Mouse (Mus musculus) neural tube, embryonic 12.5 days (tissue): ENCODE data around the gene Kit. TPM values are rescaled to one million over a fixed set of nuclear protein-coding genes. Genes with fewer than 3 reads are reported as not detected.
A peak's percentile ranks its signal among the peaks of the same experiment; 100 is the strongest.

ENCODE experiments used
- ATAC-seq: fragments of 200-750 bp; cut with Nextera tagmentation; 2 replicates; pipeline ENCODE4 v1.8.0; 2017; ENCODE audit warnings: low read depth, mild to moderate bottlenecking, moderate TSS enrichment, moderate library complexity; ENCODE audit not compliant: low FRiP score
- H3K27ac ChIP-seq: fragments of 300-500 bp; sonication (generic); 2 replicates; pipeline ENCODE4 v1.5.1; 2016
- H3K27me3 ChIP-seq: fragments of 300-500 bp; sonication (generic); replicated peaks from 2 replicates; pipeline ENCODE4 v1.6.1; 2016; ENCODE audit warnings: mild to moderate bottlenecking
- H3K36me3 ChIP-seq: fragments of 300-500 bp; sonication (generic); 2 replicates; pipeline ENCODE4 v1.6.1; 2016; ENCODE audit warnings: mild to moderate bottlenecking
- H3K4me1 ChIP-seq: fragments of 300-500 bp; sonication (generic); 2 replicates; pipeline ENCODE4 v1.6.1; 2016
- H3K4me2 ChIP-seq: fragments of 300-500 bp; sonication (generic); replicated peaks from 2 replicates; pipeline ENCODE4 v1.6.1; 2016; ENCODE audit warnings: mild to moderate bottlenecking
- H3K4me3 ChIP-seq: fragments of 300-500 bp; sonication (generic); 2 replicates; pipeline ENCODE4 v1.5.1; 2016
- H3K9ac ChIP-seq: fragments of 300-500 bp; sonication (generic); 2 replicates; pipeline ENCODE4 v1.6.1; 2016; ENCODE audit warnings: mild to moderate bottlenecking
- H3K9me3 ChIP-seq: fragments of 300-500 bp; sonication (generic); 2 replicates; pipeline ENCODE4 v1.6.1; 2016; ENCODE audit warnings: mild to moderate bottlenecking
- WGBS: fragments of 180-500 bp; shearing (Covaris S2); methylation state at CpG from one replicate; pipeline ENCODE4 v1.1.7; 2016; 5-methylcytosine and 5-hydroxymethylcytosine counted together
- polyA plus RNA-seq: library from polyadenylated mRNA; unstranded; fragments of >200 nt; fragmentation: Nextera tagmentation; extraction: Ambion mirVana; gene quantifications from 2 replicates; pipeline ENCODE4 v1.2.1, GENCODE M21; 2016

The Kit gene
- polyA plus RNA-seq, 1 experiment from 2014 or later = 34.3 TPM

DNA sequence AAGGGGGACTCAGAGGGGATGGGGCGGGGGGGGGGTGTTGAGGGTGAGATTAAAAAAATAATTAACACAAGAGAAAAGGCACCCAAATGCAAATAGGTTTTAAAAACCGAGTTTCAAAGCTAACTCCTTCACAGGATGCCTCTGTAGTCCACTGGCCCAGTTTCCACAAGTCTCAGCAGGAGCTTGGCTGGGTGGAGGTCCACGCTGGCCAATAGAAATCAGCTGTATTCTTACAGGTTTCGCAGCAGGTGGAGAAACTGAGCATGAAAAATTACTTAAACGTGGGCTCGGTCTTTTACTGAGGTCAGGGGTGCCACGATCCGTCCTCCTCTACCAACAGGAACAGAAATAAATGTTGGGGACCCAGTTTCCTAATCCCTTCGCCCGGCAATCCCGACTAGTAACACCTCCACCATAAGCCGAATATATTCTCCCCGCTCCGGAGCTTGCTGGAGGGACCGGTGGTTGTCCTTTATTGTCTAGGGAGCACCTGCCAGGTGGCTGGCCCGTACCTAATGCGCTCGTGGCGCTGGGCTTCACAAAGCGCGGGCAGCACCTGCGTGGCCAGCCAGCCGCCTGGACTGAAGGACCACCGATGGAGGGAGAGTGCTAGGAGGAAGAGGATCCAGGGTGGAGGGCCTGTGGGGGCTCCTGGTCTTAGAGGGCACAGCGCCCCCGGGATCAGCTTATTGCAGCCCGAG lies 415 bp upstream of the Kit start:
- peak overlapping the region; percentile 96 for H3K4me2 ChIP-seq
- WGBS = 3% methylated on average over 27 of the region's 27 CpGs
- H3K27me3 ChIP-seq = no peaks in the 10 kb centered on the region
- H3K27ac ChIP-seq = 0 out of 2 replicates have a peak overlapping the region, but pooled peaks have one; percentile 17
- no peaks in the 10 kb centered on the region for H3K36me3 ChIP-seq
- ATAC-seq = no peak
- H3K9me3 ChIP-seq = no peaks in the 10 kb centered on the region
- peak overlapping the region; percentile 70 for H3K4me3 ChIP-seq
- peak overlapping the region; percentile 83 for H3K9ac ChIP-seq
- peaks cover 15% of the 10 kb centered on the region for H3K4me1 ChIP-seq

DNA sequence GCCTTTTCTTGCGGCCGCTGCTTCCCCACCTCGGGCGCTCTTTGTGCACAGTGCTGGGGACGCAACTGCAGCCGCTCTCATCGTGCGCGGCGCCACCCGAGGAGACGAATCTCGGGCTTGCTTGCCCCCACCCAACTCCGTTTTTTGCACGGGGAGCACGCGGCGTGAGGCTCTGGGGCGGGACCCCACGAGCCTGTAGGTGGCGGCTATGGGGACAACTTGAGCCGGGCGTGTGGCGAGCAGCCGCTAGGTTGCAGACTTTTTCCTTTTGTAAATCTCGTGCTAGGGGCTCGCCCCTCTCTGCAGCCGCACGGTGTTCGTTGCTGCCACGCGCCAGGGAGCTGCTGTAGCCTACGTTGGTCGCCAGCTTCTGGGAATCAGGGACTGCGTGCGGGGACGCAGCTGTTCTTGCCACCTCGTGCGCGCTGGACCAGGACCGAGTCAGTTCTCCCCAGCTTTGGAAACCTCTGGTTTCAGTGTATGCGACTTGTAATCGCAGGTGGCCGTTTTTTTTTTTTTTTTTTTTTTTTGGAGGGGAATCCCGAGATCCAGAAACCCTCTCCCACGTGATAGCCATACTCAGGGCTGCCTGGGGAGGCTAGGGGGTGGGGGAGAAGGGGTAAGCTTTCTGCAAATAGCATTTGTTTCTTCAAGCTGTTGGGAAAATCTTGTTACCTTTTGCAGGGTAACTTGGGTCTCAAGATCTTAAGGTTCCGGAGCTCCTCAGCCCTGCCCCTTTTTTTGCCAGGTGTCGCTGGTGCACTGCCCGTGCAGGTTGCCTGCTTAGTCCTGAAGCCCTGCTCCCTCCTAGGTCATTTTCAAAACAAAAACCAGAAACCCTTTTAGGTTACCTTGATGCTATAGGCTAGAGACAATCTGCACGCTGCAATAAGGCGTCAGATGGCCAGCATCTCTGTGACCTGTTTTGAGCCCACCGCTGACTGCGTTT lies 1.1 kb downstream of the Kit start:
- Histone ChIP-seq H3K4me2 (peak overlapping the region; percentile 96), H3K4me3 (peak overlapping the region; percentile 70), H3K9ac (peak overlapping the region; percentile 83), H3K4me1 (peaks cover 15% of the 10 kb centered on the region), H3K9me3 (no peaks in the 10 kb centered on the region), H3K27ac (no peak overlapping the region; the same call in 1 of the 2 replicates), H3K27me3 (no peaks in the 10 kb centered on the region), H3K36me3 (no peaks in the 10 kb centered on the region)
- peak; percentile 75 for ATAC-seq
- under 1% methylated on average over 53 of the region's 53 CpGs for WGBS

DNA sequence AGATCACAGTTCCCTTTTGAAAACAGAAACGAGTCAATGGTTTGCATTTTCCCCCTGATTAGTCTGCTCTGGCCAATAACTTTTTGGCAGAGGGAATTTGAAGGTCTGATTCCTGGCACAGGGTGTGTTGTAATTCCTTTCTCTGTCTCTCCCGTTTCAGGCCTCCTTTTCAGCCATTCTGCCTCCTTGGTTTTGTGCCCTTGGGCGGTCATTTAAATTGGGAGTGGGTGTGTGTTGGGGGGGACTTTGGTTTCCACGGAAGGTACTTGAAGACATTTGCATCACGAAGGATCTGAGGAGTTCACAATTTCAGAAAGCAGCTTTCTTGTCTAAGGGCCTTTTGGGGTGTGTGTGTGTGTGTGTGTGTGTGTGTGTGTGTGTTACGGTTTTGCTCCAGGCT lies 2.0 kb downstream of the Kit start:
- Histone ChIP-seq H3K9ac (0 out of 2 replicates have a peak overlapping the region, but pooled peaks have one; percentile 83), H3K36me3 (no peaks in the 10 kb centered on the region), H3K4me1 (peaks cover 15% of the 10 kb centered on the region), H3K4me3 (peak overlapping the region; percentile 70; the same call in 1 of the 2 replicates), H3K27me3 (no peaks in the 10 kb centered on the region), H3K4me2 (peak overlapping the region; percentile 96), H3K9me3 (no peaks in the 10 kb centered on the region), H3K27ac (no peak overlapping the region)
- 30% methylated on average over 6 of the region's 6 CpGs for WGBS
- ATAC-seq = no peak

DNA sequence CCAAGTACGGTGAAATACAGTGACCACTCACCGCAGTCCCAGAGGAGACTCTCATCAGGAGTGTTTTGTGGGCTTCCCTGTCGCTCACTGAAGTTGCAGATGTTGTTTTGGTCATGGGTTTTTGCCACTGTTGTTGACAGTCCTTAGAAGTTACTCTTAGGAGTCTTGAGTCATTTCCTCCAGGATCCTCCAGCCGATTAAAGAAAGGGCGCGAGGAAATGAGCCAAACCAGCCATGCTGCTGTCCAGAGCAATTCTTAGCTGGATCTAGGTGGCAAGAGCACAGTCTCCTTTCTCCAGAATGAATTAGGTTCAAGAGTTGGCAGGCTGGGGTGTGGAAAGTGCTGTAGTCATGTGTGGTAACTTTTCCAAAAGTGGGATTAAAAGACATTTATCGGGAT lies 3.4 kb downstream of the Kit start:
- Histone ChIP-seq H3K9me3 (no peaks in the 10 kb centered on the region), H3K9ac (no peak overlapping the region), H3K4me2 (peak overlapping the region; percentile 96; the same call in 1 of the 2 replicates), H3K27me3 (no peaks in the 10 kb centered on the region), H3K27ac (no peak overlapping the region), H3K4me3 (no peak overlapping the region), H3K4me1 (peaks cover 15% of the 10 kb centered on the region), H3K36me3 (no peaks in the 10 kb centered on the region)
- no peak for ATAC-seq
- 73% methylated on average over 7 of the region's 7 CpGs for WGBS

DNA sequence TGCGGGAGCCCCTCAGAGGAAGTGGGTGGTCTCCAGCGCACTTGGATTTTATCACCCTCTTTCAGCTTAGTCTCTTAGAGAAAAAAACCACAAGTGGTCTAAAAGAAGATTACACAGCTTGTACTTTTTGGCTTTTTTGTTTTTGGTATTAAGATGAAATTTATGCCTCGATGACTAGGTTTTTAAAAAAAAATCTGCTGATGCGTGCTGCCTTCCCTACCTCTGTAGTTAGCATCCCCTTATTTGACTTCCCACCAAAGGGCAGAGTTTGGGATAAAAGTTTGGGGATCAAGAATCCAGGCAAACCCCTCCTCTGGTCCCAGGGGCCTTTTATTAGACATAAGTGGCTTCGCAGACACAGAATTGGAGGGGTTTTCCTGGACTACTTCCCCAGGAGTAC lies 4.5 kb downstream of the Kit start:
- peaks cover 15% of the 10 kb centered on the region for H3K4me1 ChIP-seq
- no peaks in the 10 kb centered on the region for H3K9me3 ChIP-seq
- H3K27ac ChIP-seq = no peak overlapping the region
- H3K36me3 ChIP-seq = no peaks in the 10 kb centered on the region
- no peak for ATAC-seq
- 85% methylated on average over 5 of the region's 5 CpGs for WGBS
- no peak overlapping the region for H3K4me3 ChIP-seq
- H3K9ac ChIP-seq = no peak overlapping the region
- no peaks in the 10 kb centered on the region for H3K27me3 ChIP-seq
- no peak overlapping the region for H3K4me2 ChIP-seq

DNA sequence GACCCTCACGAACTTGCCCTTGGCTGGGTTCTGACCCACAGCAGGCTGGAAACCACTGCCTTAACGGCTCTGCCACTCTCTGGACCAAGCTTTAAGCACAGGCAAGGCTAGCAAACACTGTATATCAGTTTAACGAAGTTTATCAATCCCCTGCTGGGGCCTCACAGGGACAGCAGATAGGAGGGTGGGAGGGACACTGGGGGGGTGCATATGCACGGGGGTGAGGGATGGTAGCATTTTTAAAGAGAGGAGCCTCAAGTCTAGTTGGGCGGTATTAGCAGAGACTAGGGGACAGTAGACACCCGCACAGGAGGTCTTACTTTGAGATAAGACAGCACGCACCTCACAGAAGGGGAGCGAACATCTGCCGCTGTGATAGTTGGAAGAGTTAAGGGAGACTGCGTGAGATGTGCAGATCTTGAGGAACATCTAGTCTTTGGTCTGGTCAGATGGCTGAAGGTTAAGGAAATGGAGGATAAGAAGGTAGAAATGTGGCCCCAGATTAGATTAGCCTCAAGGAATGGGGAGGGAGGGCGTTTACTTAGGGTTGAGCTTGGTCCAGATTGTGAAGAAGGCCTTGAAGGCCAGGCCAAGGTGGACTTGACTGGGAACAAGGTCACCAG lies 5.0 kb downstream of the Kit start:
- no peak overlapping the region for H3K4me2 ChIP-seq
- WGBS = 84% methylated on average over 11 of the region's 11 CpGs
- no peak for ATAC-seq

DNA sequence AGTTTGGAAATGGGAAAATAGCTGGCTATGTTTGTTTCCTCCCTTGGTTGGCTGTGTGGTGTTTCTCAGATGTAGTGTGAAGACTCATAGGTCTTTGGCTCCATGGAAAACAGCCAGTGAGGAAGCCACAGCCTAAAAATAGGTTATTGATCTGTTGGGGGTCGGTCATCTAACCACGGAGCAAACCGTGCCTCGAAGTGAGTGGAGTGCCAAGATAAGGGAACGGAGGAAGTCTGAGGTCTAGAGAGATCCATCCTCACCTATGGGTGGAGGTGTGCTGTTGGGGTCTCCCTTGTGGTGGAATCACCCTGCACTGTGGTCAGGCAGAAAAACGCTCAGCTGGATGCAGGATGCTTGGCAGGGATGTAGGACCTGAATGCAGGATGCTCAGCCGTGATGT lies 7.2 kb downstream of the Kit start:
- Histone ChIP-seq H3K27me3 (no peaks in the 10 kb centered on the region), H3K27ac (no peak overlapping the region), H3K4me2 (no peak overlapping the region), H3K4me3 (no peak overlapping the region), H3K4me1 (0 out of 2 replicates have a peak, but pooled peaks cover 7% of the 10 kb centered on the region), H3K9me3 (no peaks in the 10 kb centered on the region), H3K9ac (no peak overlapping the region), H3K36me3 (no peaks in the 10 kb centered on the region; the same call in 1 of the 2 replicates)
- ATAC-seq = no peak
- 96% methylated on average over 7 of the region's 7 CpGs for WGBS

More for the DNA sequence above, 5.0 kb downstream of the Kit start:
- Histone ChIP-seq H3K9ac (no peak overlapping the region), H3K36me3 (no peaks in the 10 kb centered on the region), H3K9me3 (no peaks in the 10 kb centered on the region), H3K27me3 (no peaks in the 10 kb centered on the region), H3K4me1 (peaks cover 15% of the 10 kb centered on the region), H3K4me3 (no peak overlapping the region), H3K27ac (no peak overlapping the region)

DNA sequence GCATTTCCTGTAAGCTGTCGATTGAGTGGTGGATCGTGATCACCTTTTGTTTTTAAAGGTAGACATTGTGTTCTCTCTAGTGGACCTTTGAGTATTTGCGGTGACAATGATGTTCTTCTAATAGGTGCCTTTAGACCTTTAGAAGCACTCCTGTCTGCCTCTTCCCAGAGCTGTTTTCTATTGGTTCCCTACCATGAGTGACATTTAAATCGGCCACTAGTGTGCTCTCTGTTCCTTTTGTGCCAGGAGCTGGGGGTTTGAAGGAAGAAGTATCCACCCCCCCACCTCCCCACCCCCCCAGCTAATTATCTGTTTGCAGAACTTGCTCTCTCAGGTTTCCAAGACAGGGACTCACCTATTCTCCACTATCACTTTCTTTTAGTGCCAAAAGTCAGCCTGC lies 13.1 kb downstream of the Kit start:
- no peak overlapping the region for H3K27ac ChIP-seq
- H3K36me3 ChIP-seq = no peaks in the 10 kb centered on the region; the same call in 1 of the 2 replicates
- no peak overlapping the region for H3K4me3 ChIP-seq
- H3K4me1 ChIP-seq = no peaks in the 10 kb centered on the region
- H3K27me3 ChIP-seq = no peaks in the 10 kb centered on the region
- H3K9ac ChIP-seq = no peak overlapping the region
- no peaks in the 10 kb centered on the region for H3K9me3 ChIP-seq
- H3K4me2 ChIP-seq = no peak overlapping the region
- WGBS = 96% methylated on average over 4 of the region's 4 CpGs
- no peak for ATAC-seq

DNA sequence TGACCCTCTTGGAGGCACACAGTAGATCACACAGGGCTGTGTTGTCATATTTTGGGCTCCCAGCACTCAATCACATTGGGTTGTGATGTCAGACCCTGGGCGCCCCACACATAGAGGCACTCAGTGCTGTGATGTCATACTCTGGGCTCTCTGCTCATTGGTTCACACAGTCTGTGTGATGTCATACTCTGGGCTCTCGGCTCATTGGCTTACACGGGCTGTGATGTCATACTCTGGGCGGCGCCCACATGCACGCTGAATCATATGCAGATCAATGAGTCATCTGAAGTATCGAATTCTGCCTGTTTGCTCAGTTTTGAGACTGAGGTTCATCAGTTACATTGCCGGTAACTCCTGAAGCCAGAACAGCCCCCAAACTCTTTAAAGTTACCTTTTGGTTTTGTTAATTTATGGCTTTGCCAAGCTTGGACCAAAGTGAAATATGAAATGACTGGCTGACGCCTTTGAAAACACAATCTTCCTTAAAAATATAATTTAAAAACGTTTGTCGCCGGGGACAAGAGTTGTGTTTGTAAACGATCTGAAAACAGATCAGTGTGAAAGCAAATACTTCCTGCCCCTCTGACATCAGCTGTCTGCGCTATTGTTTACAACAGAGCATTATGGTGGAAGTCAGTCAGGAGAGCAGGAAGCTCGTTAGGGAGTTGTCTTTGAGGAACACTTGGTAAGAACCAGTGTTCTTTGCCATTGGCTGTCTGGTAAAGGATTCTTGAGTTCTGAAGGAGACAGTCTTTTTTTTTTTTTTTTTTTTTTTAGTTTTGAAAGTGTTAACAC lies 15.0 kb downstream of the Kit start:
- Histone ChIP-seq H3K27me3 (no peaks in the 10 kb centered on the region), H3K4me2 (no peak overlapping the region), H3K36me3 (no peaks in the 10 kb centered on the region; the same call in 1 of the 2 replicates), H3K27ac (no peak overlapping the region), H3K4me1 (no peaks in the 10 kb centered on the region), H3K4me3 (no peak overlapping the region), H3K9me3 (no peaks in the 10 kb centered on the region), H3K9ac (no peak overlapping the region)
- ATAC-seq = no peak
- 85% methylated on average over 15 of the region's 15 CpGs for WGBS

DNA sequence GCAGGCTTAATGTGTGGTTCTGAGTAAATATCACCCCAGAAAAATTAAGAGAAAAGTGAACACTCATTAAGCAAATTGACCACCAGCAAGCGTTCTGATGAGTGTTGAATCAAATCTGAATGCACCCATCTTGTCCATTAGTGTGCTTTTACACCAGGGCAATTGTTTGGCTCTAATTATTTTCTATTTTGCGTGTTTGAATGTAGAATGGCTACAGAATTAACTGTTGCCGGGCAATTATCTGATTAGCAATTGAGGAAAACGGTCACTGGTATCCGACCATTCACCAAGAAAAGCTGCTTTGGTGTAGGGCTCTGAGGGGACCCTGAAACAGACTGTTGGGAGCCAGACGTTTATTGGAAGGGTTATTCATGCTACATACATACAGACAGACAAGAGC lies 16.2 kb downstream of the Kit start:
- H3K4me1 ChIP-seq = peaks cover under 1% of the 10 kb centered on the region; the same call in 1 of the 2 replicates
- H3K27me3 ChIP-seq = no peaks in the 10 kb centered on the region
- ATAC-seq = no peak
- H3K27ac ChIP-seq = no peak overlapping the region
- no peak overlapping the region for H3K4me3 ChIP-seq
- WGBS = 45% methylated on average over 6 of the region's 6 CpGs
- no peak overlapping the region for H3K9ac ChIP-seq
- H3K9me3 ChIP-seq = no peaks in the 10 kb centered on the region
- H3K4me2 ChIP-seq = no peak overlapping the region
- no peaks in the 10 kb centered on the region; the same call in 1 of the 2 replicates for H3K36me3 ChIP-seq

DNA sequence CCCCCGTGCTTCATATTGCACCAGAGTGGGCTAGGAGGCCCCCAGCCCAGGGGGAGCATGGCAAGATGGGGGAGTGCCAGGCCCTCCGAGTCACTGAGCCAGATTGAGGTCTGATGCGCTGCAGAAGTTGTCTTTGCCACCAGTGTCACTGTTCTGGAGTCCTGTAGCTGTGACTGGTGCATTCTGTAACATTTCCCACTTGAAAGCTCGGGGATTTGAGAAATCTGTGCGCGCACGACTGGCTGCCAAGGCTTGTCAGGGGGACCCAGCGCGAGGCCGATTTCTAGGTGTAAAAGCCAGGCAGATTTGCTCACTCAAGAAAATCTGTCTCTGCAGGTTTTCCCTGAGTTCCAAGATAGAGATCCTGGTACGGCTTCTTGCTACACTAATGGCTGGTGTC lies 16.9 kb downstream of the Kit start:
- H3K4me3 ChIP-seq = no peak overlapping the region
- H3K27ac ChIP-seq = no peak overlapping the region
- no peaks in the 10 kb centered on the region; the same call in 1 of the 2 replicates for H3K36me3 ChIP-seq
- peaks cover 5% of the 10 kb centered on the region; the same call in 1 of the 2 replicates for H3K4me1 ChIP-seq
- ATAC-seq = no peak
- H3K9ac ChIP-seq = no peak overlapping the region
- no peaks in the 10 kb centered on the region for H3K27me3 ChIP-seq
- H3K9me3 ChIP-seq = no peaks in the 10 kb centered on the region
- 78% methylated on average over 11 of the region's 11 CpGs for WGBS
- no peak overlapping the region for H3K4me2 ChIP-seq
